Mouse (Mus musculus) 3134 (cell line): ENCODE measurements around the gene Prss38.
"Not testable (repeated sequence)": the region's sequence is repeated elsewhere in the genome, so short reads cannot be mapped to it uniquely, and the experiment has no call there.

ENCODE experiments used
- DNase-seq: peaks from one replicate; pipeline ENCODE4 v3.0.0-alpha.2; 2011; ENCODE audit warnings: low spot score; ENCODE audit not compliant: insufficient read length; ENCODE audit errors: extremely low read depth

Prss38 gene

DNA sequence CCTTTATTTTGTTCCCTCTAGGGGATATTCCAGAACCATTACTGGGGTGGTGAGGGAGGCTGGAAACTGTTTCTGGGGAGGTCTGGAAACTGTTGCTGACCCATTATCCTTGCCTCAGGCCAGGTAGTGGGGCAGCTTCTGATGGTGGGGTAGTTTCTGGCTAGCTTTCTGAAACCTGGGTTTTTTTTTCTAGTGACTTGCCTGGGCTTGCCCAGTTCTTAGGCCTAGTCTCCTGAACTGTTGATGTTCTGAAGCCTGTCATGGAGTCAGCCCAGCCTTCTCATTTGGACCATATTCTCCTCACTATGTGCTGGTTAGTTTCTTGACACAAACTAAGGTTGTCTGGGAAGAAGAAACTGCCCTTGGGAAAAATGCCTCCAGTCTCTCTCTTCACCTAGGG, 4.1 kb upstream of the Prss38 start:
- DNase-seq, result no peak

DNA sequence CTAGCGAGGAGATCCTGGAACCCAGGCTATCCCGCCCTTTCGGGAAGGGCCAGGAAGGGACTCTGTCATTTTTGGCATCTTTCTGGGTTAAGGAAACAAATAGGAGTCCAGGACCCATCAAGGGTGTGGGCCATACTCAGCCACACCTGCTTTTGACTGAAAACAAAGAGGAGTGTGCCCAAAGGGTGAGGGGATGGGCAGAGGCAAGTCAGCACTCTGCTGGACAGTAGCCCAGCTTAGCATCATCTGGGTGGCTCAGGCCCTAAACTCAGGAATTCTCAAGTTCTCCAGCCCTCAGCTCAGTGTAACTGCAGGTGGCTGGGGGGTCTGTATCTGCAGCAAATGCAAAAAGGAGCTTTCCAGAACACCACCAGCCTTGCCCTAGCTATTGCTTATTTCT, 2.5 kb upstream of the Prss38 start:
- no peak for DNase-seq

- DNase-seq, result no peak
These were observed 5.6 kb downstream of the Prss38 start for GRCm38 (mm10) chr11:59369848-59370247.

GRCm38 (mm10) chr11:59367955-59368354, 7.5 kb downstream of the Prss38 start:
- not testable (repeated sequence) for DNase-seq

- DNase-seq, result no peak
These were observed 8.8 kb downstream of the Prss38 start for GRCm38 (mm10) chr11:59366633-59367032.

GRCm38 (mm10) chr11:59366031-59366430, 9.4 kb downstream of the Prss38 start:
- no peak for DNase-seq

- no peak for DNase-seq
These were observed 11.0 kb downstream of the Prss38 start for GRCm38 (mm10) chr11:59364417-59364816.

- DNase-seq, result no peak
These were observed 11.4 kb downstream of the Prss38 start for GRCm38 (mm10) chr11:59364007-59364406.

DNA sequence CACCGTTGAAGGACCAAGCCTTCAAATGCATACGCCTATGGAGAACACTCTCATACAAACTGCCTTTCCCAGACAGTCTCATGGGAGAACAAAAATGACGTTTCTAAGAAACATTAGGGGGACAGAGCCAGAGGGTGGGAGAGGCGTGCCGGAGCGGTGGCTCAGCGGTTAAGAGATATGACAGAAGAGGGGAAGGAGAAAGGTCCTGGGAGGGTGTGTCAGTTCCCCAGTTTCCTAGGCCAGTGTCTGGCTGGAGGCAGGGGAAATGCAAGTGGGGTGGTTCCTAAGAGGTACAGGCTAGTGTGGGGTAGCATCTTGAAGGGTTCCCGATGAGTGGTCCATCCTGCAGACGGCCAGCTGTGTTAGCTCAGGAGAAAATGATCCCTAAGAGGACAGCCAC, 14.2 kb downstream of the Prss38 start:
- DNase-seq, result no peak

DNA sequence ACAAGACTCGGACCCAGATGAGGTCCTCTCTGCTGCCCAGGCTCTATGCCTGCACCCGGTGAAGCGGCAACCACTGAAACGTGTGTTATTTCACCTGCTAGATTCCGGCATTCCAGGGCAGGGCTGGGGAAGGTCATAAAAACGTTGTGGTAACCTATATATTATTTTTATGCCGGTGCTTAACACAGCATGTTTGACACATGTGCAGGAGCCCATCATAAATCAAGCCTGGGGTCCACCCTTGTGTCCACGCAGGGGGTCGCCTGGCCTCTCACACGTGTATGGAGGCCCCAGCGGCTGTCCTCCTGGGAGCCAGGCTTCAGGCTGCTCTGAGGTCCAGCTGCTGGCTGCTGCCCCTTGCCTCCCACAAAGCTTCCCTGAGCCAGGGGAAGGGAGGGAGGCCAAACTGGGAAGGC, 18.6 kb downstream of the Prss38 start:
- no peak for DNase-seq

DNA sequence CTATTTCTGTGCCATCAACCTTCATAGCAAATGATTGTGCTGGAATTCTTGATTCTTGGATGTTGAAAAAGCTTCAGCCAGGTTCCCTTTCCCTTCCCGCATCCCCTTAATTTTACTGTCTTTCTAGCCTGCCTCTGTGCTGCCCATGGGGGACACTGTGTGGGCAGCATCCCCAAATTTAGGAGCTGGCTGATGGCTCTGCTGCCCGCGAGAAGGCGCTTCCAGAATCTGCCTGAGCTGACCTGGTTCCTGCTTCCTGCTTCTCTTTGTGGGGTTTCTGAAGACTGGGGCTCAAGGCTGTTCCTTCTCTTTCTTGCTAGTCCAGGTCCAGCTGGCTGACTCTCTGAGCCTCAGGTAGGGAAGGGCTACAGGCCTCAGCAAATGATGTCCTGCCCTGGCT, 20.7 kb downstream of the Prss38 start:
- DNase-seq, result no peak

GRCm38 (mm10) chr11:59350326-59350725, 25.1 kb downstream of the Prss38 start:
- DNase-seq, result peak; percentile 57

GRCm38 (mm10) chr11:59346166-59346910, 29.1 kb downstream of the Prss38 start:
- peak; percentile 92 for DNase-seq

DNA sequence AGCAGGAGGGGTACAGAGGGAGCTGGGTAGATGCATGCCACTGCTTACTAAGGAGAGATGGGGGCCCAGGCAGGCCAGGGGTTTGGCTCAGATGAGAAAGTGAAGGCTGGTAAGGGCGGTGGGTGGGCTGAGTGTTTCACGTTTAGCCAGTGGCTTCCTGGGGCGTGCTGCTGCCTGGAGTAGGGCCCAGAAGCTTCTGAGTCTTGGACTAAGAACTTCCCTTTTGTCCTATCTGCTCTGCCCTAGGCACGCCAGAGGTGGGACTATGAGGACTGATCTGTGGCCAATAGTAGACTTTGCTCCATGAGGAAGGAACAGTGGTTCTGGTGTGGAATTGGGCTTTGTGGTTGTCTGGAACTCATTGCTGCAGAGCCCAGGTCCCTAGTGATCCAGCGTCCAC, 32.5 kb downstream of the Prss38 start:
- DNase-seq, result no peak

DNA sequence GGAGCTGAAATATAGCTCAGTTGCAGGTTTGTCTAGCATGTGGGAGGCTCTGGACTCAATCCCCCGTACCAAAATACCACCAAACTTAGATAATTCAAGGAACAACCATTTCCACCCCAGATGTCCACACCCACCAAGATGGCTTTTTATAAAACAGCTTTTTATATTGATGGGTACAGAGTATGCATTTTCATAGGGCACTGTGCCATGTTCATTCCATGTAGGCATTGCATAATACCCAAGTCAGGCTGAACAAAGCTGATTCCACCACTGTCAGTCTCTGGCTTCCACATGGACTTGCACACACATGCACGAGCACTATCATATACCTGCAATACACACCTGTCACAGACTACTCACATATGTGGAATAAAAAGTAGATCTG, 36.7 kb downstream of the Prss38 start:
- no peak for DNase-seq

- no peak for DNase-seq
These were observed 37.3 kb downstream of the Prss38 start for GRCm38 (mm10) chr11:59337955-59338735.

GRCm38 (mm10) chr11:59336381-59336780, 39.1 kb downstream of the Prss38 start:
- DNase-seq, result no peak

GRCm38 (mm10) chr11:59335942-59336341, 39.5 kb downstream of the Prss38 start:
- no peak for DNase-seq

DNA sequence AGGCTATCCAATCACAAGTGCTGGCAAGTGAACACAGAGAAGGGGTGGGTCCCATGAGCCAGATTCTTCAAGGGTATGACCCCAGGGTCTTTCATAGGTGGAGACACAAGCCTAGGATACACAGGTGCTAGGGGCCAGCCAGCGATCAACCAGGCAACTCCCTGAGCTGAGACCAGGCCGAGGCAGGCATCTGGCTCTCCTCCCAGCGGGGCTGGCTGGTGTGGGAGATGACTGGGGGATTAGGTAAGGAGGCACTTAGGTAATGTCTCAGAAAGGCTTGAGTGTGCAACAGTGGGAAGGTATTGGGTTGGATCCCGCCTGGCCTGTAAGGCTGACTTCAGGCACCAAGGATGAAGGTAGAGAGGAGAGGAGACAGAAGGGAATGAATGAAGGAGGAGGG, 40.3 kb downstream of the Prss38 start:
- no peak for DNase-seq

- no peak for DNase-seq
These were observed 42.5 kb downstream of the Prss38 start for GRCm38 (mm10) chr11:59332938-59333337.

GRCm38 (mm10) chr11:59331167-59331869, 44.1 kb downstream of the Prss38 start:
- no peak for DNase-seq
